Mouse (Mus musculus) olfactory bulb, adult 2 months (tissue): ENCODE measurements around the gene Tbc1d10c.

Experiments used
- CTCF ChIP-seq: fragments of 200-500 bp; IDR thresholded peaks from 2 replicates; pipeline ENCODE4 v1.5.1; 2012; ENCODE audit warnings: low read depth, mild to moderate bottlenecking, low read length, moderate library complexity; ENCODE audit not compliant: insufficient read depth
- POLR2A ChIP-seq: fragments of 200-500 bp; IDR thresholded peaks from 2 replicates; pipeline ENCODE4 v1.6.1; 2012; ENCODE audit warnings: mild to moderate bottlenecking, low read depth, low read length, moderate library complexity; ENCODE audit not compliant: insufficient read depth

GRCm38 (mm10) chr19:4226779-4227178 lies 35.7 kb upstream of the Tbc1d10c start:
- no peak for TF ChIP-seq POLR2A
- TF ChIP-seq CTCF: no peak
